Mouse (Mus musculus) embryo, embryonic 11 days (tissue): ENCODE results near the gene Ccl5.
"Not testable (repeated sequence)": the region's sequence is repeated elsewhere in the genome, so short reads cannot be mapped to it uniquely, and the experiment has no call there.

Experiments used
- DNase-seq: peaks from one replicate; pipeline ENCODE4 v3.0.0-alpha.2; 2015

The Ccl5 gene

DNA sequence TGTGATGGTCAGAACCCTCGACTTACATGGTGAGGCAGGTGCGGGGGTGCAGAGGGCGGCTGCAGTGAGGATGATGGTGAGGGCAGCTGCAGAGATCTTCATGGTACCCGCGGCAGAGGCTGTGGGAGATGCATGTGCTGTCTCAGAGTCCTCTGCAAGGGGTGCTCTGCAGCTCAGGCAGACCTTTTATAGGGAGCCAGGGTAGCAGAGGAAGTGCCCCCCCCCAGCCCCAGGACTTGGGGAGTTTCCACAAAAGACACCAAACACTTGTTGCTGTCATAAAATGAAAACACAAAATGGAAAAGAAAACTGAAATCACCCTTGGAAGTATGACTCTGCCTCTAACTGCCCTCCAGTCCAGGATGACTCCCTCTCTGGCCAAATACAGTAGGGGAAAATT, at the start of gene Ccl5:
Gene Ccl5 (minus strand): TSS at position 159 of the 400 bp plus-strand sequence.
- DNase-seq: no peak

DNA sequence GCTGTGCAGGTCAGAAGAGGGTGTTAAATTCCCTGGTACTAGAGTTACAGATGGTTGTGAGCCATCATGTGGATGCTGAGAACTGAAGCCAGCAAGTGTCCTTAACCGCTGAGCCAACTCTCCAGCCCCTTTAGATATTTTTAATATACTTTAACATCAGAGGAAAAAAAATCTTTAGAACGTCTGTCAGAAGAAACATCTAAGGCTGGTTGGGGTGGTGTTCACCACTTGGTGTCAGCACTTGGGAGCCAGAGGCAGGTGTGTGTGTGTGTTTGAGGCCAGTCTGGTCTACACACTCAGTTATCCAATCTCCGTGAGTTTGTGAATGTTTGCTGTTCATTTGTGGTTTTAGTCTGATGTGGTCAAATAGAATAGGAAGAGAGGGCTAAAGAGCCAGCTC, 48.7 kb upstream of the Ccl5 start:
- no peak for DNase-seq

DNA sequence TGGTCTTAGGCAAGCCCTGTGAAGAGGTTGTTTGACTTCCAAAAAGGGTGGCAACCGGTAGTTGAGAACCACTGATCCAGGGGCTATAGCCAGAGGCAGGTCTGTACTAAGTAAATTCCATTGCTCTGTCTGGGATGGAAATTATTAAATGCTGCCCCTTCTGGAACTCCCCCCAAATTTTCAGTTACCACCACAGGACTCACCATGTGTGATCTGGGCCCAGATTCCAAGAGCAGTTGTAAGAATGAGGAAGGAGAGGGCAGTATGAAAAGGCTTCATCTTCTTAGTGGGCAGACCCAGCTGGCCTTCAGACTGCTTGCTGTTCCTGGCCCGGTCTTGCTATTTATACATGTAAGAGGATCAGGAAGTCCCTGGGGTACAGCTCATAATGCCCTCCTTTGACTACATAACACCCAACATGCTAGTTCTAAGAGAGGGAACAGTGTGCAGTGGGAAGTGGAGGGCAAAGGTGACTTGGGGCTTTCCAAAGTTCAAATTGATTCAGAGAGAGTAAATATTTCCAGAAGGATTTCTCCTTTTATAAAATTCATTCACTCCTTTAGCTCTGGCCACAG, 48.0 kb upstream of the Ccl5 start, which contains the start of gene Ccl9:
Gene Ccl9 (minus strand): TSS at position 451 of the 575 bp plus-strand sequence.
- peak; percentile 20 for DNase-seq

DNA sequence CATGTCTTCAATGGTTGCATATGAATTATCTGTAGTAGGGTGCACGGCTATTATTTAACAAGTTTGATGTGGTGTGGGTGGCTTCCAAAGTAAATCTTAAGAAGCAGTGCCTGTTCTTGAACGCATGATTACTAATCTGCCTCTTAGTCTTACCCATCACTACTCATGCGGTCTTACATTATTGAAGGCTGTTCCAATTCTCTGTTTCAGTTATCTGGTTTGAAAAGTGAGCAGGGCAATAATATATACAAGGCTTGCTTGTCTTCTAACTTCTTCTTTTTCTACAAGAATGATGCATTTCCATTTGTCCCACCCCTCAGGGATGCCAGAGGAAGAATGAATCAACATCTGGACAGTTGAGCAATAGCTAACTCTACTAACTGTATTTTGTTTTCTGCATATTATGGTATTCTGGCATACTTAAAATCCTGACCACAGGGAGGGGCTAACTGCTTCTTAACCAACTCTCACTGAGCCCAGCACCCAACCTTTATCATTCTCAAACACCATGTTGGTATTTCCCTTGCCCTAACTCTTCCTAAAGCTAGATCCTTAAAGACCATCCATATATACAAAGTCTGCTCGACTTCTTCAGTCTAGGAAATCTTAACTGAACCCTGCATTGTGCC, 46.7 kb upstream of the Ccl5 start:
- no peak for DNase-seq

DNA sequence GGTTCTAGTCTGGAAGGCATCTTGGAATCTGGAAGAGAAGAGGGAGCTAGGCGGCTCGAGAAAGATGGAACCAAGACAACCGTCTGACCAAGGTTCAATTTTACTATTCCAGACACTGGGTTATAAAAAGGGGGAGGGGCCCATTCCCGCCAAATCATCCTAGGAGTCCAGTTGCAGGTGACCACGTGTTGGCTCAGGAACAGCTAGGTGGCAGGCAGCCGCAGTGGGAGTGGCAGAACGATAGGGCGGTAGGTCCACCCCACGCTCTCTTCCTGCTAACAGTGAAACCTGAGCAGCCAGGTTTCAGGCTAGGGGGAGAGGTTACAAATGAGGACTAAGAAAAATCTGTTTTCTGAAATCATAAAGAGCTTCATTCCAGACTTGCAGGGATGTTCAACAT, 42.5 kb upstream of the Ccl5 start:
- no peak for DNase-seq

DNA sequence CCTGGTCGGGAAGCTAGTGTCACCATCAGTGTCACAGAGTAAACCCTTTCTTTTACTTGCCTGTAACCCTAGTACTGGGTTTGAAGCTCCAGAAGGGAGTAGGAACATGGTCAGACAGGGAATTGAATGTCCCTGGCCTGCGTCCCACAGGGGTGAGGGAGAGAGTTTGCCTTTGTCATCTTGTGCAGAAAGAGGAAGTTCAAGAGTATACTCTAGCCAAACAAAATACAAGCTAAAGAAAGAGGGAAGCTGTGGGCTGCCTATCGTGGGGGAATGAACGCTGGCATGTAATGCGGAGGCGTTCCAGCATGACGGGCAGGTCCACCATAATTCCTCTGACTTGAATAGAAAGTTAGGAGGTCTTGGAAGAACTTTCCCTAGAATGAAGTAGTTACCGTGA, 41.9 kb upstream of the Ccl5 start:
- DNase-seq: no peak

DNA sequence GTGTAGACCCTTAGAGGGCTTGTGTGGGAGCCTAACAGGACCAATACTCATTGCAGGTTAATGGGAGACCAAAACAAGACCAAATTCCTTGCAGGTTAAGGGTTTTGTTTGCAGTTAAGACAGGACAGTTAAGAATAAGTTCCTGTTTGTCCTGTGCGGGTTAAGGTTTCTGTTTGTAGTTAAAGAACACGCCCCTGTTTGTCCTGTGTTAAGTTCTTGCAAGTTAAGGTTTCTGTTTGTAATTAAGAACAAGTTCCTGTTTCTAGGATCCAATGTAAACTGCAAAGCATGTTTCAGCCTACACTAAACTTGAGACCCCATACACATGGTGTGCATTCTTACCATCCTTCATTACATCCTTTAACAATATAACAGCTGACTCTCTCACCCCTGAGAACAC, 39.9 kb upstream of the Ccl5 start:
- no peak for DNase-seq

DNA sequence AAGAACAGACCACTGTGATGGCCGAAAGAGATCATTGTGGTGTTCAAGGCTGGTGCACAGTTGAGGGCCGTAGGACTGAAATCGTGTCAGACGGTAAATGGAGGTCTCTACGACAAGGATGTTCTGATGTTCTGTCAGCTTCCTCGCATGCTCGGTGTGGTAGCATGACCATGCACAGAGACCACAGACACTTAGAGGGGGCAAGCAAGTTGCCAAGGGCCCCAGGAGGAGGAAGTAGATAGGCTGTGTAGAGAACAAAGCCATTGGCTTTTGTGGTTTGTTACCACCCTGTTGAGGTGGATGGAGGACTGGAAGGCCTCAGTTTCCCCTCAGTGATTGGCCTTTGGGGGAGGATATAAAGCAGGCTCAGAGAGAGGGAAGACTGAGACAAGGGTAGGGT, 38.9 kb upstream of the Ccl5 start:
- no peak for DNase-seq

DNA sequence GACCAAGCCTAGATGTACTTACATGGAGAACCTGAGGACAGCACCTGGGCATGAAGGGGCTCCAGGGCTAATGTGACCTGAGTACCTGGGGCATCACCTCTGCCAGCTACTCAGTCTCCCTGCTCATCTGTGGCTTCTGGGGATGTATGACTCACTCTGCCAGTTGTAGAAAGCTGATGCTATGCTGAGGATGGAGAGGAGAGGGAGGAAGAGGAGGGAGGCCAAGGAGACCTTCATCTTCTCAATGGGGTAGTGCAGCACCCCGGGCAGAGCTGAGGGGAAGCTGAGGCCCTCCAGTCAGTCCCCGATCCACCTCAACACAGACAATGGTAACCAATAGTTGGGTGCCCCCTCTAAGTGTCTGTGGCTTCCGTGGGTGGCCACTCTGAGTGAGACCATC, 38.5 kb upstream of the Ccl5 start:
- DNase-seq: no peak

DNA sequence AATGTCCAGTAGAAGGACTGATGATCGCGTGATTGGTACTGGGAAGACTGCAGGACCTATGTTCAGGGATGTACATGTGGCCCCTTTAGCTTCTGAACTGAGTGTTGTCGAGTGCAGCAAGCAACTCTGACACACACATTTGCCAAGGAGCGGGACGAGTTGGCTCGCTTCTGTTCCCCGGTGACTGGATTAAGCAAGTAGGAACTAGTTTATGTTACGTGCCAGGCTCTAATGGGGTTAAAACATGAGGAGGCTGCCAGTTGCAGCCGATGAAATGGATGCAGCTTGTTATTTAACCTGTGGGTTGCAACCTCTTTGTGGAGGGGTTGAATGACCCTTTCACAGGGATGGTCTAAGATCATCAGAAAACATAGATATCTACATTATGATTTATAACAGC, 37.7 kb upstream of the Ccl5 start:
- DNase-seq: no peak

DNA sequence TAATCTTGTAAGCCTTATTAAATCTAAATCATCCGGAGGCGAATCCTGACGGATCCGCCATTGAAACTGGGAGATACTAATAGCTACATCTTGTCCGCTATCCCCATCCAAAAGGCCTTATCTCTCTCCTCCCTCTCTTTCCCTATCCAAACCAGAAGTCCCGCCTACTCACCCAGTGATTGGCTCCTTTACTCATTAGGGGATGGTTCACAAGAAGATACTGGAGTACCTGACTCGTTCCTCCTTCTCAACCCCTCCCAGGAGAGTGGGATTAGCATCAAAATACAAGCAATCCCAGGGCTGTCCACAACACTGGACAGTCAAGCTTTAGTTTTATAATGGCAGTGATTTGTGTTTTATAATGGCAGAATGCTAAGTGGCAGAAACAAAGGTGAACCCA, 37.0 kb upstream of the Ccl5 start:
- DNase-seq: no peak

DNA sequence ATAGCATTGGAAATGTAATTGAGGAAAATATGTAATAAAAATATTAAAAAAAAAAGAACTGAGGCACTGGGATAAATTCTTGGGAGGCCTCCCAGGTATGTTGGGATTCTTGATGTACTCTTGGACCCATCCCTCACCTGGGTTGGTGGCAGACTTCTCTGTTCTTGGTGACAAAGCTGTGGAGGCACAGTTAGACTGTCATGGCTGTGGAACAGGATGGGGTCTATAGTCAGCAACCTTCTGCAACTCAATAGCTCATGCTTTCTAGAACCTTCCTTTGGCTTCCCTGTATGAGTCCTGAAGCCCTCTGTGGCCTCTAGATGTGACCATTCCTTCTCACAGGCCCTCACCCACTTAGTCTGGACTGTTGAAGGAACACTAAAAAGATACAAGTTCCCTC, 36.3 kb upstream of the Ccl5 start:
- no peak for DNase-seq

DNA sequence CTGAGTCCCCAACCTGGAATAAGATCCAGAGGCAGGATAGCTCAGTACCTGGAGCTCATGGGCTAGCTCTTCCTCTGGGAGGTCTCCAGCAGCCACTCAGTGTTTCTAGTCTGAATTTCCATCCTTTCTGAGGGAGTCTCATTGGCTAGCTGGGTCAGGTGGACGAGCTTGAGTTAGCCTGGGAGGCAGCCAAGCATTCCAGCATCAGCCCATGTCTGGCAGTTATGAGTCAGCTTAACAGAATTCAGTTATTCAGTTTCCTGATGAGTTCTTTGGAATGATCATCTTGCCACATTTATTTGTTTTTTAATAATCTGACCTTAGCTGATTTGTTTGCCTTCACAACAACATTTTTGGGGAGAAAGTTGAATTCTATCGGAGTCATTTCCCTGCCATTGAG, 33.4 kb upstream of the Ccl5 start:
- no peak for DNase-seq

DNA sequence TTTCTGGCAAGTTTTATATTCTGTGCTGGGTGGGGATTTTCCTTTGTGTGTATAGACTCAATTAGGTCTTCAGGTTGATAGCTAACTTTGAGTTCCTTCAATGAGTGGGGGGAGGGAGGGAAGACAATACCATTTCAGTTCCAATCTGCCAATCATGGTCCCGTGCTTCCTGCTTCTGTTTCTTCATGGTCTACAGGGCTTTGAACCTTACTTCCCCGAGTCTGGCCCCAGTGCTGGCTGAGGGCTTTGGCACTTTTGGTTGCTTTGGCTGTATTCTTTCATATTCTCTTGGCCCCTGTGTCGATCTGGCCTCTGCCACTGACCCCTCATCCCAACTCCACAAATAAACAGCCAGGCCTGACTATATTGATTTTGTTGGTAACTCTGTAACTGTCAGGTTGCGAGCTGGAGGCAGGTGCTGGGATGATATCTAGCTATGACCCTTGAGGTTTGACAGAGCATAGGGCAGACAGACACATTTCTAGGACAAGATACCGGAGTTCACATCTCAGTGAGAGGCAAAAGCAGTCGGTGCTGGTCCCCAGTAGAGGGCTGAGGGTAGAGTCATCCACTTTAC, 32.1 kb upstream of the Ccl5 start:
- DNase-seq: no peak

DNA sequence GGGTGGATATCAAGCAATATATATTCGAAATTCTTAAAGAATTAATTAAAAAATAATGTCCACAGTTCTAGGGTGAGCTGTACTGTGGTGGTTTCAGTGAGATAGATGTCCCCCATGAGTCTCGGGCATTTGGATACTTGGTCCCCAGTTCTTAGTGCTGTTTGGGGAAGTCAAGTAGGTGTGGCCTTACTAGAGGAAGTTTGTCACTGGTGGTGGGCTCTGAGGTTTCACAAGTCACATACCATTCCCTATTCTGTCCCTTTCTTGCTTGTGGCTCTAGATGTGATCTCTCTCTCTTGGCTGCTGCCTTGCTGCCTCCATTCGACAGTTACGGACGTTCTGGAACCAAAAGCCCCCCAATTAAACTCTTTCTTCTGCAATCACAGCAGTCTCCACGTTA, 30.1 kb upstream of the Ccl5 start:
- DNase-seq: no peak

DNA sequence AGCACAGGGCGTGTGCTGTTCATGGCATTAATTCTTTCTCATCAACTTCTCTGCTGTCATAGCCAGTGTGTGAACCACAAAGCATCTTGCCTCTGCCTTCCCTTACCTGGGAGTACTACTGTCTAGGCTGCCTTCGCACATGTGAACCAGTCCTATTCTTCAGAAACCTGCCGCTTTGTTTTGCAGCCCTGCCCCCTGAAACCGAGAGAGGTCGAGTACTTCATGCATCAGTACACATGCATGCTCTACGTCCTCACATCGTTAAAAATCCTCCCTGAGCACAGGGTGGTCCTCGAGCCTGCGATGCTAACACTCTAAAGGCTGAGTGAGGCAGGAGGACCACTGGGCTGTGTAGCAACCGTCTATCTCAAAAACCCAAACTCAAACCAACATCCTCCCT, 26.8 kb upstream of the Ccl5 start:
- no peak for DNase-seq

DNA sequence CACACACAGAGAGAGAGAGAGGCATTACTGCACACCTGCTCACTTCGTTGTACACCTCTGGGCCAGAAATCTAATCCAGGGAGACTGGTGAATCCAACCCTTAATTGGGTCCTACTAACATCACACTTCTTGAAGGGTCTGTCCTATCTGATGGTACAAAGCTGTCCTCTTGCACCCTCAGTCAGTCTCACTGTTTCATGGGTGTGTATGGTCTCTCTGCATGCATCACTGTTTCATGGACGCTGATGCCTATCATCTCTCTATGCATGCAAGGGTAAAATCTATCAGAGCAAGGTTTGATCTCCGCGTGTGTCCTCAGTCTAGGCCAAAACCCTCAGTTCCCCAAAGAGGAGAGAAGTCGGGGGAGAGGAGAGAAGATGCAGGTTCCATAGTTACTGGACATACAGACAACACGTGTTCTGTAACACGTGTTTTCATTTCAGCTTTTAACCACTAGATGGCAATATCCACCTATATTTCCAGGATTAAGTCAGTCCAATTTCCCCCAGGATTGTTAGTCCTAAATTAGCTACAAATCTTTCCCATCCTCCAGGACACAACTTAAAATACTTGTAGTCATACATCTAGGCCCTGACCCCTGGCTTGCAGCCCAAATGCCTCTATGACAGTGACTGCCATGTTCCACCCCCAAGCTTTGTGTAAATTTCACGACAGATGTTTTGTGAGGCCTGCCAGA, 25.9 kb upstream of the Ccl5 start:
- peak; percentile 81 for DNase-seq

DNA sequence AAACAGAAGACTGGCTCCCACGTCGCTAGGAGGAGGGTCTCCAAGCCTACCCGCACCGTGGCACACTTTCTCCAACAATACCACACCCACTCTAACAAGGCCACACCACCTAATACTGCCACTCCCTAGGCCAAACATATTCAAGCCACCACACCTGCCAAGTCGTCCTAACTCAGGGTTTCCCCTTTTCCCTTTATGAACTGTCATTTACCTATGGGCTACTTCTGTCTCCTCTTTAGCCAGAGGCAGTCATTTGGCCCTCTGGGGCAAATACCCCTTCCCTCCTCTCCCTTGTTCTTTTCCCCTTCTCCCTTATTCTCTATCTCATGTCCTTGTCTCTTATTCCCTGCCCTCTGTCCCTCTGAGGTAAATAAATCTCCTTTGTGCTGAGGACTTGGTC, 21.4 kb upstream of the Ccl5 start:
- no peak for DNase-seq

DNA sequence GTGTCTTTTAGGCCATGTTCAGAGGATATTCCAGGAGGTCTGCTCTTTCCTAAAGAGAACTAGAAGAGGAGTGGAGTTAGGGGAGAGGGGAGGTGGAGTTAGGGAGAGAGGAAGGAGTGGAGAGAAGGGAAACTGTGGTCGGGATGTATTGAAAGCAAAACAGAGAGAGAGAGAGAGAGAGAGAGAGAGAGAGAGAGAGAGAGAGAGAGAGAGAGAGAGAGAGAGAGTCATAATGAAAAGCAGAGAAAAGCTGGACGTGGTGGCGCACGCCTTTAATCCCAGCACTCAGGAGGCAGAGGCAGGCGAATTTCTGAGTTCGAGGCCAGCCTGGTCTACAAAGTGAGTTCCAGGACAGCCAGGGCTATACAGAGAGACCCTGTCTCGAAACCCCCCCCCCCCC, 20.7 kb upstream of the Ccl5 start:
- DNase-seq: not testable (repeated sequence)

DNA sequence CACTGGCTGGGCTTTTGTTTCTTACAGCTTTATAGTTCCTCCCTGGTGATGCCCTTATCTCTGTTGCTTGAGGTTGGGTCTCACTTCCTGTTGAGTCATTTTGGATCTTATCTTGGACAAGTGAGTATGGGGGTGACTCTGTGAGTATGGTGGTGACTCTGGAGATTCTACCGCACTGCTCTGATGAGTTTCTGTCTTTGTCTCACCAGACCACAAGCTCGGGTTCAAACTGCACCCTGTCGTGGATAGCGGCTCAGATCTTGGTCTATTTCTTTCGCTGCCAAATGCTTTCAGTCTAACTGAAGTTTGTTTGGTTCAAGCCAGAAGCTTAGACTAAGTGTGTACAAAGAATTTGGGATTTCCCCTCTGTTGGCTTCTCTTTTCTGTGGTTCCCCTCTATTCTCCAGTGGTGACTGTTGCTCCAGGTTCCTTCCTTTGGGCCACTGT, 19.9 kb upstream of the Ccl5 start:
- no peak for DNase-seq

DNA sequence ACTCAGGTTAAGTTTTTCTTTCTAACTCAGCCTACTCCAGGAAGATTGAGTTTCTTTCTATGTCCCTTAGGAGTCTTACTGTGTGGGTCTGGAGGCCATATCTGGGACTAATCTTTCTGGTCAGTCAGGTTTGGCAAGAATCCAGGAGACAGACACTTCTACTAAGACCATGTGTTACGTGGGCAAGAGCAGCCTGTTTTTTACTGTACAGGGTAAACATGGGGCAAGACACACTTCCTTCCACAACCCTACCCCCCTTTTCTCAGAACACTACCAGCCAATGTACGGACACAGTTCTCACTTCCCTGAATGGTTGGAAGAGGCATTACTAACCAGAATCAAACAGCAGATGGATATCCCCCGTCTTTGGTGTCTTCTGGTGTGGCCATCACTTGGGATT, 13.9 kb upstream of the Ccl5 start:
- no peak for DNase-seq

DNA sequence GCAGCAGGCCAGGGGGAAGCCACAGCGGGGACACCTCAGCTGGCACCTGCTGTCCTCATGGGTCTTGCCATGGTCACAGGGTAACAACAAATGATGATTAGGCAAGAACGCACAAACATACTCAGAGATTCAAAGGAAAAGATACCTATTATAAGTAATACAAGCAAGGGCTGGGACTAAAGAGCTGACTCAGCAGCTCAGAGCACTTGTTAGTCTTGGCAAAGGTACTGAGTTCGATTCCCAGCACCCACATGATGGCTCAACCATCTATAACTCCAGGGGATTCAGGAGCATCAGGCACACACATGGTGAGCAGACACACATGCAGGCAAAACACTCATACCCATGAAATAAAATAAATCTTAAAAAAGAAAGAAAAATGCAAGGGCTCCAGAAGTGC, 11.1 kb upstream of the Ccl5 start:
- DNase-seq: no peak

DNA sequence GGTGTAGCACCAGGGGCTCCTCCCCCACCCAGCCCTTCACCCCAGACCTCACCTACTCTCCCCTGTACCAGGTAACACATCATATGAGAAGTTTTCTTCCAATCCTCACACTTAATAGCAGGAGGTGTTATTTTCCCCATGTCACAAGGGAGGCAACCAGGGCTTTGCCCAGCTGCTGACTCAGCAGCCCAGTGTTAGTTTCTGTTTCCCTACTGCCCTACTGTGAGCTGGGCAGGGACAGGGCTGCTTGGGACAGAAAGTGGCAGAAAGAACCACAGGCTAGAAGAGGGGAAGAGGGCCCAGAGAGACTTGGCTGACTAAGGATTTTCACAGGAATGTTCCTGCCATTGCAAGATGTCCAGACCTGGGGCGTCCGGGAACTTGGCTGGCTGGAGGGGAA, 10.6 kb upstream of the Ccl5 start:
- no peak for DNase-seq

DNA sequence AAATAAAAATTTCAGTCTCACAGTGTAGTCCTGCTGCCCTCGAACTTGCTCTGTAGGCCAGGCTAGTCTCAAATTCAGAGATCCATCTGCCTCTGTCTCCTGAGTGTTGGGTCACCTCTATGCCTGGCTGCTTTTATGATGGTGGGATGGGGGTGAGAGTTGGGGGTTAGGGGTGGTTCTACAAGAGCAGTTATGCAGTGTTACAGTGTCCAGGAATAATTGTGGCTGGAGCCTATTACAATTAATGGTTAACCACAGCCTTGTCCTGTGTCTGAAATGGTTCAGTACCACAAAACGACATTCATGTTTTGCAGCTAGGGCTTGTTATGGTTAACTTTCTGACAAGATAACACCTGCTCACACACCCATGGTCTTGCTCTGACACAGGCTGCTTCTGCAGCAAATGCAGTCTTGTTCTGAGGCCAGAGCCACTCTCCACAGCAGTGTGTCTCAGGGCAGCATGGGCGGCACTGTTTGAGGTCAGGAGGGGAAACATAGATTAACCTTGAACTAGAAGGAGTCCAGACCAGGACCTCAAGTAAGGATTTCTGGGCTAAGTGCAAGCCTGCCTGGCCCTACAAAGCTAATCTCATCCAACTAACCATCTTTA, 8.5 kb upstream of the Ccl5 start:
- no peak for DNase-seq
